Mouse (Mus musculus) 3T3-L1 (cell line): ENCODE data around the gene Ttc26.

ENCODE experiments used
- DNase-seq: peaks from one replicate; pipeline ENCODE4 v3.0.0-alpha.2; 2015; ENCODE audit warnings: low read depth, low spot score

The Ttc26 gene

GRCm38 (mm10) chr6:38381129-38381771 is at the start of gene Ttc26:
TSS of gene Ttc26 (plus strand) at chr6:38381469.
- peak; percentile 94 for DNase-seq

GRCm38 (mm10) chr6:38335264-38335663 is 46.0 kb upstream of the Ttc26 start:
- DNase-seq: no peak

- DNase-seq: peak; percentile 30
These were observed 44.0 kb upstream of the Ttc26 start for GRCm38 (mm10) chr6:38337166-38337705.

- peak; percentile 23 for DNase-seq
These were observed 43.3 kb upstream of the Ttc26 start for GRCm38 (mm10) chr6:38337951-38338350.

GRCm38 (mm10) chr6:38339078-38339477 is 42.2 kb upstream of the Ttc26 start:
- DNase-seq: no peak

- DNase-seq: peak; percentile 35
These were observed 39.3 kb upstream of the Ttc26 start for GRCm38 (mm10) chr6:38341751-38342665.

GRCm38 (mm10) chr6:38342666-38342992 is 38.6 kb upstream of the Ttc26 start:
- no peak for DNase-seq

GRCm38 (mm10) chr6:38343581-38343980 is 37.7 kb upstream of the Ttc26 start:
- DNase-seq: no peak

- no peak for DNase-seq
These were observed 37.1 kb upstream of the Ttc26 start for GRCm38 (mm10) chr6:38344006-38344670.

- peak; percentile 61 for DNase-seq
These were observed 35.5 kb upstream of the Ttc26 start for GRCm38 (mm10) chr6:38345796-38346195.

- no peak for DNase-seq
These were observed 33.4 kb upstream of the Ttc26 start for GRCm38 (mm10) chr6:38347875-38348274.

GRCm38 (mm10) chr6:38348811-38349453 is 32.3 kb upstream of the Ttc26 start:
- no peak for DNase-seq

GRCm38 (mm10) chr6:38349806-38350205 is 31.5 kb upstream of the Ttc26 start:
- DNase-seq: no peak

- no peak for DNase-seq
These were observed 29.3 kb upstream of the Ttc26 start for GRCm38 (mm10) chr6:38351930-38352329.

GRCm38 (mm10) chr6:38352451-38352850 is 28.8 kb upstream of the Ttc26 start:
- peak; percentile 34 for DNase-seq

GRCm38 (mm10) chr6:38353181-38353580 is 28.1 kb upstream of the Ttc26 start:
- DNase-seq: peak; percentile 36

GRCm38 (mm10) chr6:38353811-38354722 is 27.2 kb upstream of the Ttc26 start, which contains the start of gene Zc3hav1:
TSS of gene Zc3hav1 (minus strand) at chr6:38354603.
- peak; percentile 83 for DNase-seq

- peak; percentile 62 for DNase-seq
These were observed 26.4 kb upstream of the Ttc26 start for GRCm38 (mm10) chr6:38354723-38355353.

- no peak for DNase-seq
These were observed 25.9 kb upstream of the Ttc26 start for GRCm38 (mm10) chr6:38355354-38355823.

GRCm38 (mm10) chr6:38355862-38356261 is 25.4 kb upstream of the Ttc26 start:
- DNase-seq: peak; percentile 67
